Mouse (Mus musculus) kidney, postnatal 0 days (tissue): Measurements from ENCODE around the gene Gucd1. TPM values are rescaled to one million over a fixed set of nuclear protein-coding genes. Genes with fewer than 3 reads are reported as not detected.

Source experiments
- ATAC-seq: fragments of 200-750 bp; cut with Nextera tagmentation; replicated peaks from 2 replicates; pipeline ENCODE4 v1.8.0; 2017; ENCODE audit warnings: low read depth, moderate number of reproducible peaks, moderate TSS enrichment, moderate library complexity; ENCODE audit not compliant: low FRiP score
- DNase-seq: peaks from one replicate; pipeline ENCODE4 v3.0.0-alpha.2; 2016; ENCODE audit warnings: low spot score
- H3K27ac ChIP-seq: fragments of 300-500 bp; sonication (generic); 2 replicates; pipeline ENCODE4 v1.5.1; 2014; ENCODE audit warnings: mild to moderate bottlenecking
- H3K27me3 ChIP-seq: fragments of 300-500 bp; sonication (generic); 2 replicates; pipeline ENCODE4 v1.6.1; 2014; ENCODE audit warnings: low read length, mixed read lengths; ENCODE audit not compliant: insufficient read depth
- H3K36me3 ChIP-seq: fragments of 300-500 bp; sonication (generic); 2 replicates; pipeline ENCODE4 v1.6.1; 2014; ENCODE audit warnings: low read length, mixed read lengths; ENCODE audit not compliant: insufficient read depth
- H3K4me1 ChIP-seq: fragments of 300-500 bp; sonication (generic); replicated peaks from 2 replicates; pipeline ENCODE4 v1.6.1; 2014; ENCODE audit warnings: antibody characterized with exemption, low read length, mixed read lengths; ENCODE audit not compliant: insufficient read depth
- H3K4me2 ChIP-seq: fragments of 300-500 bp; sonication (generic); 2 replicates; pipeline ENCODE4 v1.6.1; 2014; ENCODE audit warnings: mild to moderate bottlenecking, low read length, moderate library complexity, mixed read lengths
- H3K4me3 ChIP-seq: fragments of 300-500 bp; sonication (generic); replicated peaks from 2 replicates; pipeline ENCODE4 v1.5.1; 2014; ENCODE audit warnings: low read depth, low read length
- H3K9ac ChIP-seq: fragments of 300-500 bp; sonication (generic); 2 replicates; pipeline ENCODE4 v1.6.1; 2014; ENCODE audit warnings: low read depth, low read length
- H3K9me3 ChIP-seq: fragments of 300-500 bp; sonication (generic); replicated peaks from 2 replicates; pipeline ENCODE4 v1.6.1; 2016; ENCODE audit warnings: low read length, inconsistent platforms, mixed read lengths
- CTCF ChIP-seq: IDR thresholded peaks from 2 replicates; pipeline ENCODE4 v1.5.1; 2016; ENCODE audit warnings: antibody characterized with exemption, low read depth, mild to moderate bottlenecking, moderate library complexity
- WGBS: fragments of 180-500 bp; shearing (Covaris S2); extraction: QIAGEN DNeasy Blood & Tissue Kit; methylation state at CpG from one replicate; pipeline ENCODE4 v1.1.7; 2014; 5-methylcytosine and 5-hydroxymethylcytosine counted together
- polyA plus RNA-seq: library from polyadenylated mRNA; unstranded; fragments of >200 nt; fragmentation: Nextera tagmentation; extraction: Ambion mirVana; gene quantifications from 2 replicates; pipeline ENCODE4 v1.2.1, GENCODE M21; 2015

Gucd1 gene
- polyA plus RNA-seq, 1 experiment from 2014 or later: 51.9 TPM

DNA sequence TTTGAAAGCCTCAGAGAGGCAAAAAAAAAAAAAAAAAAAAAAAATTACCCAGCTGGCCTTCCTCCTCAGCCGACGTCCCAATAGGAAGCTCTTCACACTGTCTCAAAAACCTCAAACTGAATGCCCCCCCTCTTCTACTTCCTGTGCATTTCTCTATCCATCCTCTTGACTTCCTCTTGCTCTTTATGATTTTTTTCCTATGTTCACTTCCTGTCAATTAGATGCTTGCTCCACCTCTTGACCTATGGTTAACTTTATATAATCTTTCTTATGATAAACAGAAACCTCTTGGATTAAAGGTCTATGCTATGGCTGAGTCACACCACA, 25.9 kb downstream of the Gucd1 start:
- Histone ChIP-seq H3K36me3 (no peaks in the 10 kb centered on the region), H3K27me3 (no peaks in the 10 kb centered on the region), H3K4me2 (no peak overlapping the region), H3K9me3 (no peaks in the 10 kb centered on the region), H3K4me3 (no peak overlapping the region), H3K27ac (no peak overlapping the region), H3K9ac (no peak overlapping the region), H3K4me1 (no peaks in the 10 kb centered on the region)
- WGBS: 61% methylated on average over 2 of the region's 2 CpGs
- TF ChIP-seq CTCF: no peak
- ATAC-seq: no peak
- DNase-seq: peak; percentile 23

GRCm38 (mm10) chr10:75491234-75491935, 26.4 kb downstream of the Gucd1 start:
- WGBS: 83% methylated on average over 3 of the region's 3 CpGs
- DNase-seq: no peak
- Histone ChIP-seq H3K4me1 (no peaks in the 10 kb centered on the region), H3K27me3 (no peaks in the 10 kb centered on the region), H3K4me3 (no peak overlapping the region), H3K36me3 (no peaks in the 10 kb centered on the region), H3K4me2 (no peak overlapping the region), H3K27ac (no peak overlapping the region), H3K9me3 (no peaks in the 10 kb centered on the region), H3K9ac (no peak overlapping the region)
- ATAC-seq: no peak
- no peak for TF ChIP-seq CTCF

DNA sequence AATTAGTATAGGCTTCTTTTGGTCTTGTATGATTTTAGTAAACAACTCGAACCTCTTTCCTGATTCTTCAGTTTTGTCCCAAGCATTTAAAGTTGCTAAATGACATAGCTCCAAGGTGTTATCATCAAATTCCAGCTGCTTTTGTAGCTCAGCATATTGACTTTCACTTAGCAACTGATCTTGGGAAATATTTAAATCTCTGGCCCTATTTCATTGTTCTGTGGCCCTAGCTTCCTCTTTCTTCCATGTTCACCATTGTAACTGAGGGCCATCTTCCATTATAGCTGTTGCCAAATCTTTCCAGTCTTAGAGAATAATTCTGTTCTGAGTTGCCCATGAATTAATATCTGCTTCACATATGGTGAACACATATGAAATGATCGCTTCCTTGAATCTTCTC, 27.0 kb downstream of the Gucd1 start:
- no peaks in the 10 kb centered on the region for H3K9me3 ChIP-seq
- DNase-seq: no peak
- ATAC-seq: no peak
- WGBS: 89% methylated on average over 2 of the region's 2 CpGs
- H3K4me2 ChIP-seq: no peak overlapping the region
- no peak overlapping the region for H3K9ac ChIP-seq
- H3K36me3 ChIP-seq: no peaks in the 10 kb centered on the region
- no peak for TF ChIP-seq CTCF
- no peaks in the 10 kb centered on the region for H3K27me3 ChIP-seq
- no peak overlapping the region for H3K4me3 ChIP-seq
- H3K27ac ChIP-seq: no peak overlapping the region
- no peaks in the 10 kb centered on the region for H3K4me1 ChIP-seq

DNA sequence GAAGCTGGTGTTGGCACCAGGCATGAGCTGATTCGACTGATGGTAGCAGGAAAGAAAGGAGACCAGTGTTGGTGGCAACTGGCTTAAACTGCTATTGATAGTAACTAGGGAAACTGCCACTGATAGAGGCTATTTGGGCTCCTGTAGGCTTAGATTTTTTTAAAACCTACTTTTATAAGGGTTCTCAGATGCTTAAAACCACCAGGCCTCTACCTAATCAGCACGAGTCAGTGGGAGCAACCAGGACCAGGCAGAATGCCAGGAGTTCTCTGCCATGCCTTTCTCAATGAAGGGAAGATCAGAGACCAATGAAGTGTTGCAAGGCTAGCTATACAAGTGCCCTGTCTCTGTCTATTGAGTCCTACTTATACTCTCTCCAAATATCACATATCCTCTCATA, 28.2 kb downstream of the Gucd1 start:
- WGBS: 67% methylated on average over 2 of the region's 2 CpGs
- H3K4me3 ChIP-seq: no peak overlapping the region
- H3K9ac ChIP-seq: no peak overlapping the region
- no peaks in the 10 kb centered on the region for H3K9me3 ChIP-seq
- ATAC-seq (no peak), DNase-seq (no peak)
- no peak overlapping the region for H3K4me2 ChIP-seq
- no peaks in the 10 kb centered on the region for H3K4me1 ChIP-seq
- no peak overlapping the region for H3K27ac ChIP-seq
- no peak for TF ChIP-seq CTCF
- H3K27me3 ChIP-seq: no peaks in the 10 kb centered on the region
- H3K36me3 ChIP-seq: no peaks in the 10 kb centered on the region

GRCm38 (mm10) chr10:75487131-75487530, 30.6 kb downstream of the Gucd1 start:
- Histone ChIP-seq H3K9me3 (no peaks in the 10 kb centered on the region), H3K4me3 (no peak overlapping the region), H3K36me3 (no peaks in the 10 kb centered on the region), H3K4me1 (no peaks in the 10 kb centered on the region), H3K27me3 (no peaks in the 10 kb centered on the region), H3K9ac (no peak overlapping the region), H3K27ac (no peak overlapping the region), H3K4me2 (no peak overlapping the region)
- no peak for TF ChIP-seq CTCF
- no peak for ATAC-seq
- peak; percentile 43 for DNase-seq
- WGBS: 73% methylated on average over 3 of the region's 3 CpGs

DNA sequence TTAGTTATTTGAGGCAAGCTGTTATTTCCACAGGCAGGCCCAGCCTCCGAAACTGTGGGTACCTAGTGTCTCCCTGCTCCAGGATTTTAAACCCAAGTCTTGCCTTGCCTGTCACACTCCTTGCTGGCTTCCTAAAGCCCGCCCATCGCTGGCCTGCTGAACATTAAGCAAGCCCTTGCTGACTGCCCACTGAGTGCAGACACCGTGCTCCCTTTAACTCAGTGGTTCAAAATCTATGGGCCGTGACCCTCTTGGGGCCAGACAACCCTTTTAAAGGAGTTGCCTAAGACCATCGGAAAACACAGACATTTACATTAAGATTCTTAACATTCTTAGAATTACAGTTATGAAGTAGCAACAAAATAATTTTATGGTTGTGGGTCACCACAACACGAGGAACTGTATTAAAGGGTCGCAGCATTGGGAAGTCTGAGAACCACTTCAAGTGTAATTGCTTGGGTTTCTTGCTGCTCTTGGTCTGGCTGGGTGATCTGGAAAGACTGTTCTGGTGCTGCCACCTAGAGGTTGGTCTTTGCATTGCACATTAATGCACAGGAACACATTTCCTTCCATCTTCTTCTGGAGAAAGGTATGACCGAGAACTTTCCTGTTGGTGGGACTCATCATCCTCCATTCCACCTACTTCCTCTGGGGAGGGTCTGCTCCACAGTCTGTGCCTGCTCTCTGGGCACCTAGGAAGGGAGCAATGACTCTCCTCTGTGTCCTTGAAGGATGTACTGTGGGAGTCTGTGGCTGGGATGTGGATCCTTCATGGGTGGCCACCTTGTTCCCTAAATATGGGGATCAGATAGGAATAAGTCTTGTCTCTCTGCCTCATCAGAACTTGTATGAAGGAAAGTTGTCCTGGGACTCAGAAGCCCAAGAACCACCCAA, 31.4 kb downstream of the Gucd1 start:
- H3K27ac ChIP-seq: no peak overlapping the region
- H3K9me3 ChIP-seq: no peaks in the 10 kb centered on the region
- H3K27me3 ChIP-seq: no peaks in the 10 kb centered on the region
- H3K4me2 ChIP-seq: no peak overlapping the region
- peak; percentile 96 for TF ChIP-seq CTCF
- H3K36me3 ChIP-seq: no peaks in the 10 kb centered on the region
- H3K4me1 ChIP-seq: no peaks in the 10 kb centered on the region
- H3K9ac ChIP-seq: no peak overlapping the region
- no peak overlapping the region for H3K4me3 ChIP-seq
- WGBS: 32% methylated on average over 9 of the region's 9 CpGs
- peak; percentile 92 for DNase-seq
- ATAC-seq: peak; percentile 72
